In the genomic region with DNA sequence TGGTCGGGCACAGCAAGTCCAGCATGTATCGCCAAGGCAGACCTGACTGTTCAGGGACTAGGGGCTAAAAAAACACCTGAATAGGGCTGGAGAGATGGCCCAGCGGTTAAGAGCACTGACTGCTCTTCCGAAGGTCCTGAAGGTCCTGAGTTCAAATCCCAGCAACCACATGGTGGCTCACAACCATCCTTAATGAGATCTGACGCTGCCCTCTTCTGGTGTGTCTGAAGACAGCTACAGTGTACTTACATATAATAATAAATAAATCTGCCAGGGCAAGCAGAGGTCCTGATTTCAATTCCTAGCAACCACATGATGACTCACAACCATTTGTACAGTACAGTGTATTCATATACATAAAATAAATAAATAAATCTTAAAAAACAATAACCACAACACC, we compare ENCODE assay signal across 7 mouse cellular contexts. TPM values are rescaled to one million over a fixed set of nuclear protein-coding genes. Genes with fewer than 3 reads are reported as not detected.
DNase-seq lines count a peak whose midpoint lies in the region; ATAC-seq and TF ChIP-seq lines count a peak whose summit lies in the region.
"Not testable (repeated sequence)": the region's sequence is repeated elsewhere in the genome, so short reads cannot be mapped to it uniquely, and the experiment has no call there.

No protein-coding gene starts in this region.

- WGBS in forebrain, postnatal 0 days: 77% methylated on average over 5 of the region's 5 CpGs
- 80% methylated on average over 5 of the region's 5 CpGs for WGBS in hindbrain, postnatal 0 days
- WGBS in lung, embryonic 14.5 days: 84% methylated on average over 5 of the region's 5 CpGs
- WGBS in midbrain, embryonic 13.5 days: 78% methylated on average over 5 of the region's 5 CpGs
- WGBS in stomach, postnatal 0 days: 81% methylated on average over 5 of the region's 5 CpGs

- ATAC-seq in forebrain, postnatal 0 days: 0 out of 2 replicates have a peak, but pooled peaks have one; percentile 2
- not testable (repeated sequence) for ATAC-seq in hindbrain, postnatal 0 days; lung, embryonic 14.5 days (ENCODE audit: insufficient read depth); midbrain, embryonic 13.5 days; stomach, postnatal 0 days (ENCODE audit: low FRiP score, low TSS enrichment)

- TF ChIP-seq EP300 in stomach, postnatal 0 days (optimal IDR thresholded peaks at IDR 0.05): not testable (repeated sequence)

- in situ Hi-C loops in ES-E14 (cut with MboI; ENCODE audit: low sequenced_read_pairs in 2 of 2, unreplicated experiment in 2 of 2): not testable (repeated sequence)

- peak; percentile 25 for TF ChIP-seq CTCF in forebrain, postnatal 0 days (IDR thresholded peaks at IDR 0.05; ENCODE audit: low read depth)
- TF ChIP-seq CTCF in hindbrain, postnatal 0 days (IDR thresholded peaks at IDR 0.05; ENCODE audit: low read depth): peak; percentile 33; the same call in 1 of the 2 replicates
- TF ChIP-seq CTCF in left cerebral cortex, adult 2 months (IDR thresholded peaks at IDR 0.05): peak; percentile 8
- TF ChIP-seq CTCF in lung, embryonic 14.5 days (IDR thresholded peaks at IDR 0.05; ENCODE audit: low read depth): 0 out of 2 replicates have a peak, but pooled peaks have one; percentile 7
- TF ChIP-seq CTCF in stomach, postnatal 0 days (IDR thresholded peaks at IDR 0.05; ENCODE audit: low read depth): peak; percentile 33; the same call in 1 of the 2 replicates

- peak overlapping the region; percentile 38; the same call in 1 of the 2 replicates for H3K27ac ChIP-seq in ES-E14 (ENCODE audit: insufficient read depth, low read depth, low read length, poor library complexity, severe bottlenecking)
- H3K27ac ChIP-seq in forebrain, postnatal 0 days (ENCODE audit: low read depth, low read length); left cerebral cortex, adult 2 months; lung, embryonic 14.5 days (ENCODE audit: low read depth); stomach, postnatal 0 days (replicated peaks): not testable (repeated sequence)
- 0 out of 2 replicates have a peak overlapping the region, but pooled peaks have one; percentile 32 for H3K27ac ChIP-seq in hindbrain, postnatal 0 days
- H3K27ac ChIP-seq in midbrain, embryonic 13.5 days: peak overlapping the region; percentile 25; the same call in 1 of the 2 replicates

- H3K4me1 ChIP-seq in ES-E14 (ENCODE audit: control insufficient read depth in 2 of 2, insufficient read depth in 2 of 2, low read length in 2 of 2, poor library complexity in 1 of 2): peaks cover 22 to 54% of the 10 kb centered on the region in 2 experiments
- not testable (repeated sequence) for H3K4me1 ChIP-seq in forebrain, postnatal 0 days (ENCODE audit: insufficient read depth); hindbrain, postnatal 0 days (ENCODE audit: insufficient read depth, low read length); lung, embryonic 14.5 days (ENCODE audit: insufficient read depth); stomach, postnatal 0 days (replicated peaks; ENCODE audit: control insufficient read depth, insufficient read depth)
- peaks cover 27% of the 10 kb centered on the region for H3K4me1 ChIP-seq in midbrain, embryonic 13.5 days (replicated peaks)

- H3K4me3 ChIP-seq in ES-E14 (ENCODE audit: insufficient read depth in 1 of 2, low read depth in 1 of 2, low read length in 2 of 2, poor library complexity in 1 of 2, severe bottlenecking in 1 of 2); forebrain, postnatal 0 days (ENCODE audit: low read depth, low read length); hindbrain, postnatal 0 days (ENCODE audit: low read length); left cerebral cortex, adult 2 months; lung, embryonic 14.5 days (ENCODE audit: low read depth, low read length); midbrain, embryonic 13.5 days (replicated peaks); stomach, postnatal 0 days (ENCODE audit: low read depth, low read length): not testable (repeated sequence)

- not testable (repeated sequence) for DNase-seq in ES-E14 (ENCODE audit: low read depth, low spot score); forebrain, postnatal 0 days; hindbrain, postnatal 0 days (ENCODE audit: low spot score); left cerebral cortex, adult 2 months (ENCODE audit: extremely low spot score in 1 of 2, low spot score in 2 of 2); lung, embryonic 14.5 days; stomach, postnatal 0 days (ENCODE audit: low spot score)

- not testable (repeated sequence) for H3K9ac ChIP-seq in ES-E14 (ENCODE audit: insufficient read depth, low read depth, low read length, poor library complexity, severe bottlenecking); forebrain, postnatal 0 days; hindbrain, postnatal 0 days (replicated peaks; ENCODE audit: low read length); lung, embryonic 14.5 days; midbrain, embryonic 13.5 days (replicated peaks); stomach, postnatal 0 days (ENCODE audit: low read length)

- H3K36me3 ChIP-seq in ES-E14 (ENCODE audit: control insufficient read depth, insufficient read depth, low read length, poor library complexity, severe bottlenecking); forebrain, postnatal 0 days (ENCODE audit: insufficient read depth); hindbrain, postnatal 0 days (ENCODE audit: insufficient read depth, low read length); lung, embryonic 14.5 days (ENCODE audit: insufficient read depth); midbrain, embryonic 13.5 days; stomach, postnatal 0 days (ENCODE audit: control insufficient read depth, insufficient read depth, low read length): not testable (repeated sequence)

- H3K4me2 ChIP-seq in forebrain, postnatal 0 days (ENCODE audit: low read depth); hindbrain, postnatal 0 days (ENCODE audit: low read depth, low read length); lung, embryonic 14.5 days; midbrain, embryonic 13.5 days (replicated peaks); stomach, postnatal 0 days (replicated peaks; ENCODE audit: low read depth): not testable (repeated sequence)

- not testable (repeated sequence) for H3K9me3 ChIP-seq in ES-E14 (ENCODE audit: control insufficient read depth, insufficient read depth, low read depth, low read length); forebrain, postnatal 0 days (ENCODE audit: low read length); hindbrain, postnatal 0 days (ENCODE audit: low read length); lung, embryonic 14.5 days (ENCODE audit: low read depth, low read length); midbrain, embryonic 13.5 days; stomach, postnatal 0 days (ENCODE audit: control insufficient read depth, low read length)

- not testable (repeated sequence) for H3K27me3 ChIP-seq in forebrain, postnatal 0 days (ENCODE audit: insufficient read depth, low read length); hindbrain, postnatal 0 days (ENCODE audit: insufficient read depth, low read length); lung, embryonic 14.5 days (ENCODE audit: insufficient read depth, low read length); midbrain, embryonic 13.5 days; stomach, postnatal 0 days (ENCODE audit: control insufficient read depth, insufficient read depth, low read length)

- intact Hi-C loops in left cerebral cortex, adult 2 months (cut with DNase I): not testable (repeated sequence)

RNA-seq across cellular contexts. Expression of a gene that starts 17.3 kb away (rescaled TPM):
- total RNA-seq in ES-E14 (2012; rRNA removed): 71.7 and 77.4 TPM in 2 replicates
- total RNA-seq in forebrain, postnatal 0 days (2014; rRNA removed): 19.5 and 34.6 TPM in 2 replicates
- 2.8 and 4.0 TPM in 2 replicates for polyA plus RNA-seq in forebrain, postnatal 0 days (2015; fragmentation: Nextera tagmentation; extraction: Ambion mirVana)
- total RNA-seq in hindbrain, postnatal 0 days (2014; rRNA removed): 29.3 and 30.4 TPM in 2 replicates
- 5.1 and 5.9 TPM in 2 replicates for polyA plus RNA-seq in hindbrain, postnatal 0 days (2015; fragmentation: Nextera tagmentation; extraction: Ambion mirVana)
- 10 to 100 TPM; 67.1 to 67.2 TPM for total RNA-seq in left cerebral cortex, adult 2 months (2021)
- polyA plus RNA-seq in lung, embryonic 14.5 days (2014; fragmentation: Nextera tagmentation; extraction: Ambion mirVana): 13.3 and 15.3 TPM in 2 replicates
- 11.3 and 11.7 TPM in 2 replicates for polyA plus RNA-seq in midbrain, embryonic 13.5 days (2015; fragmentation: Nextera tagmentation; extraction: Ambion mirVana)
- 7.3 and 8.0 TPM in 2 replicates for polyA plus RNA-seq in stomach, postnatal 0 days (2015; fragmentation: Nextera tagmentation; extraction: Ambion mirVana)
